Mouse (Mus musculus): Measurements from ENCODE around the gene Sdf2. TPM values are rescaled to one million over a fixed set of nuclear protein-coding genes. Genes with fewer than 3 reads are reported as not detected.

The Sdf2 gene
- polyA plus RNA-seq, 1 experiment from 2014 or later: 48.7 TPM

Other genes starting within 250 kb of the Sdf2 start
- gene Dhrs13, start 213.5 kb upstream of the Sdf2 start, polyA plus RNA-seq (2014; fragmentation: Nextera tagmentation; extraction: Ambion mirVana): 23.8 and 24.9 TPM in 2 replicates
- 44.8 TPM in 2 replicates for gene Flot2, start 207.8 kb upstream of the Sdf2 start, polyA plus RNA-seq (2014; fragmentation: Nextera tagmentation; extraction: Ambion mirVana)
- 39.0 and 40.8 TPM in 2 replicates for gene Eral1, start 165.4 kb upstream of the Sdf2 start, polyA plus RNA-seq (2014; fragmentation: Nextera tagmentation; extraction: Ambion mirVana)
- 13.9 and 17.3 TPM in 2 replicates for gene Fam222b, start 151.1 kb upstream of the Sdf2 start, polyA plus RNA-seq (2014; fragmentation: Nextera tagmentation; extraction: Ambion mirVana)
- gene Traf4, start 80.2 kb upstream of the Sdf2 start, polyA plus RNA-seq (2014; fragmentation: Nextera tagmentation; extraction: Ambion mirVana): 53.8 and 57.6 TPM in 2 replicates
- gene Nek8, start 69.1 kb upstream of the Sdf2 start, polyA plus RNA-seq (2014; fragmentation: Nextera tagmentation; extraction: Ambion mirVana): 13.1 and 14.3 TPM in 2 replicates
- 52.5 and 57.5 TPM in 2 replicates for gene Tlcd1, start 69.0 kb upstream of the Sdf2 start, polyA plus RNA-seq (2014; fragmentation: Nextera tagmentation; extraction: Ambion mirVana)
- gene Rpl23a, start 62.2 kb upstream of the Sdf2 start, polyA plus RNA-seq (2014; fragmentation: Nextera tagmentation; extraction: Ambion mirVana): 1,588 and 1,766 TPM in 2 replicates
- gene Rab34, start 57.3 kb upstream of the Sdf2 start, polyA plus RNA-seq (2014; fragmentation: Nextera tagmentation; extraction: Ambion mirVana): 42.6 and 45.3 TPM in 2 replicates
- gene Proca1, start 52.4 kb upstream of the Sdf2 start, polyA plus RNA-seq (2014; fragmentation: Nextera tagmentation; extraction: Ambion mirVana): 1.6 and 2.5 TPM in 2 replicates
- gene Supt6, start 241 bp downstream of the Sdf2 start, polyA plus RNA-seq (2014; fragmentation: Nextera tagmentation; extraction: Ambion mirVana): 30.9 and 32.9 TPM in 2 replicates
- gene 2610507B11Rik, start 16.0 kb downstream of the Sdf2 start, polyA plus RNA-seq (2014; fragmentation: Nextera tagmentation; extraction: Ambion mirVana): 59.5 and 62.2 TPM in 2 replicates
- gene BC030499, start 45.1 kb downstream of the Sdf2 start, polyA plus RNA-seq (2014; fragmentation: Nextera tagmentation; extraction: Ambion mirVana): 0.18 and 0.36 TPM in 2 replicates
- gene Spag5, start 55.8 kb downstream of the Sdf2 start, polyA plus RNA-seq (2014; fragmentation: Nextera tagmentation; extraction: Ambion mirVana): 48.3 and 50.3 TPM in 2 replicates
- 8.8 and 9.9 TPM in 2 replicates for gene Aldoc, start 77.2 kb downstream of the Sdf2 start, polyA plus RNA-seq (2014; fragmentation: Nextera tagmentation; extraction: Ambion mirVana)
- gene Pigs, start 82.7 kb downstream of the Sdf2 start, polyA plus RNA-seq (2014; fragmentation: Nextera tagmentation; extraction: Ambion mirVana): 63.6 and 68.2 TPM in 2 replicates
- gene Unc119, start 97.7 kb downstream of the Sdf2 start, polyA plus RNA-seq (2014; fragmentation: Nextera tagmentation; extraction: Ambion mirVana): 68.9 and 72.7 TPM in 2 replicates
- gene Foxn1, start 140.8 kb downstream of the Sdf2 start, polyA plus RNA-seq (2014; fragmentation: Nextera tagmentation; extraction: Ambion mirVana): not detected in 2 replicates
- not detected in 2 replicates for gene Slc13a2, start 176.5 kb downstream of the Sdf2 start, polyA plus RNA-seq (2014; fragmentation: Nextera tagmentation; extraction: Ambion mirVana)
- gene Slc46a1, start 220.0 kb downstream of the Sdf2 start, polyA plus RNA-seq (2014; fragmentation: Nextera tagmentation; extraction: Ambion mirVana): 9.8 and 12.1 TPM in 2 replicates